Mouse (Mus musculus): ENCODE measurements around the gene Phactr2. TPM values are rescaled to one million over a fixed set of nuclear protein-coding genes. Genes with fewer than 3 reads are reported as not detected.
"Not testable (repeated sequence)": the region's sequence is repeated elsewhere in the genome, so short reads cannot be mapped to it uniquely, and the experiment has no call there.

The Phactr2 gene
- polyA plus RNA-seq, 1 experiment from 2014 or later, result 27.9 TPM

DNA sequence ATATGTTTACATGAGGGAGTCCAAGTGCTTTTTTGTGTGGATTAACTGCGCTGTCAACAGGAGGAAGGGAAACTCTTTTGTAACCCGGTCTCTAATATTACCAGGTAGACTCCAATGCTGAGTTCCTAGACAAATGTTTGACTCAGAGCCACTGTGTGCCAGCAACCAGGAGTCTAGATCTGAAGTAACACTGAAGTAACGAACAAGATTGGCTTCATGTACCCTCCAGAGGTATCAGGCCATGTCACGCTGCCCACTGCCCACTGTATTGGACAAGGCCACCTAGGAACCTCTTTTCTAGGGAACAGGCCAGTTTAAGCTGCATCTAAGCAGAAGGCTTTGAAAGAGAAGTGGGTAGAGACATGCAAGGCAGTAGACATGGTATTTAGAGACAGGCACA lies 265.2 kb downstream of the Phactr2 start:
- WGBS, result 68% methylated on average over 4 of the region's 4 CpGs
- no peaks in the 10 kb centered on the region for H3K9me3 ChIP-seq (replicated peaks)
- H3K4me2 ChIP-seq (replicated peaks), result no peak overlapping the region
- no peaks in the 10 kb centered on the region for H3K27me3 ChIP-seq
- ATAC-seq (ENCODE audit: insufficient number of reproducible peaks, low FRiP score, low TSS enrichment, low read depth), result no peak
- H3K27ac ChIP-seq (replicated peaks), result 0 out of 2 replicates have a peak overlapping the region, but pooled peaks have one; percentile 36
- no peak overlapping the region for H3K9ac ChIP-seq
- no peak overlapping the region for H3K4me3 ChIP-seq (replicated peaks)
- H3K4me1 ChIP-seq, result peaks cover 11% of the 10 kb centered on the region
- no peaks in the 10 kb centered on the region for H3K36me3 ChIP-seq

DNA sequence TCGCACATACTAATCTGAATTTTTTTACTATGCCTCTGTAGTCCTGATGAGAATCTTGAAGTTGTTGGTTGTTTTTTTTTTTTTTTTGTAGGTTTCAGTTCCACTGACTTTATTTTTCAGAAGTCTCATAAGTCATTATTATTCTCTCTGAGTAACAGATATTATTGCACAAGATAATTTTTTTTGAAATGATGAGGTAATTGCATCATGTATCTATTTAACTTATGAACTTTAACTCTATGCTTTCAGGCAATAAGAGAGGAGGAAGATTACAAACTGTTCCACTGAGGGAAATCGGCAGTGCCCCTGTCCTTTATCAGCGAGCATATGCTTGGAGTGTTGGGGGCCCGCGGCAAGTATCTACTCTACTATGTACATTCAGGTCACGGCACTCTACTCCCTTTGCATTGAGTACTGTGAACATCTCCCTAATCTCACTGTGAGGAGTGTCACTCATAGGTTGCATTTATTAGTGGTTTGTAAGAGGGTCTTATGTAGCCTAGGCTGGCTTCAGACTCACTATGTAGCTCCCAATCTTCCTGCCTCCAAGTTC lies 272.4 kb downstream of the Phactr2 start:
- ATAC-seq (ENCODE audit: insufficient number of reproducible peaks, low FRiP score, low TSS enrichment, low read depth), result no peak
- H3K4me1 ChIP-seq, result no peaks in the 10 kb centered on the region
- H3K36me3 ChIP-seq, result no peaks in the 10 kb centered on the region
- H3K27me3 ChIP-seq, result no peaks in the 10 kb centered on the region
- H3K9me3 ChIP-seq (replicated peaks), result no peaks in the 10 kb centered on the region
- H3K27ac ChIP-seq (replicated peaks), result no peak overlapping the region
- no peak overlapping the region for H3K9ac ChIP-seq
- H3K4me3 ChIP-seq (replicated peaks), result no peak overlapping the region
- 91% methylated on average over 6 of the region's 6 CpGs for WGBS
- H3K4me2 ChIP-seq (replicated peaks), result no peak overlapping the region

DNA sequence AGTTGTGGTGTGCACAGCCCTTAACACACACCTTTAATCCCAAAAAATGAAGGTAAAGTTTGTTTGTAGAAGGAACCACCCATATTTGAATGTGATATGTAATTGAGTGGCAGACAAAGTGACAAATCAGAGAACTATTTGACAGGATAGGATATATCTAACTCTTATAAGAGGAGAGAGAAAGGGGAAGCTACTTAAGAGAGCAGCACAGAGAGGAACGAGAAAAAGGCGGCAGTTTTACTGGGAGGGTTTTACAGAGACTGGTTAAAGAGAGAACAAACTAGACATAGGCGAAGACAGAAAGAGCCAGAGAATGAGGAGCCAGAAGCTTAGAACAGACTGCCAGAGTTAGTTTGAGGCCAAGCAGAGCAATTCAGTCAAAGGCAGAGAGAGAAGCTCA lies 273.4 kb downstream of the Phactr2 start:
- WGBS, result 88% methylated on average over 3 of the region's 3 CpGs
- H3K4me2 ChIP-seq (replicated peaks), result no peak overlapping the region
- no peaks in the 10 kb centered on the region for H3K36me3 ChIP-seq
- H3K9ac ChIP-seq, result no peak overlapping the region
- ATAC-seq (ENCODE audit: insufficient number of reproducible peaks, low FRiP score, low TSS enrichment, low read depth), result no peak
- no peak overlapping the region for H3K27ac ChIP-seq (replicated peaks)
- no peaks in the 10 kb centered on the region for H3K27me3 ChIP-seq
- H3K9me3 ChIP-seq (replicated peaks), result no peaks in the 10 kb centered on the region
- no peaks in the 10 kb centered on the region for H3K4me1 ChIP-seq
- H3K4me3 ChIP-seq (replicated peaks), result no peak overlapping the region

DNA sequence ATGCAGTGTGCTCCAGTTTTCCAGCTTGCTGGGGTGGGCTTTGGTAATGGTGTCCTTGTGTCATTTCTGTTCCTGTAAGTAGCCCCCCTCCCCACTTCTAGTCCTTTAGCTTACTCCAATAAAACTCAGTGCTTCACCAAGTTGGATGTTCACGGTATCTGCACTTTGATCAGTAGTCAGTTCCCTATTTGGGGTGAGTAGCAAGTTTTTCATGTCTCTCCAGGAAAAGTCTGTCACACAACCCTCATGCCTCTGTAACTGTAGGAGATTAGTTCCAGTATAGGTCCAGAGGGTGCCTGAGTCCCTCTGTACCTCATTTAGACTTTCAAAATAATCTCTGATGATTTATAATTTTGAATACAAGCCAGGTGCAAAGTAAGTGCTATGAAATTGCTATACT lies 275.0 kb downstream of the Phactr2 start:
- H3K4me3 ChIP-seq (replicated peaks), result no peak overlapping the region
- no peaks in the 10 kb centered on the region for H3K27me3 ChIP-seq
- no peaks in the 10 kb centered on the region for H3K4me1 ChIP-seq
- H3K9me3 ChIP-seq (replicated peaks), result no peaks in the 10 kb centered on the region
- ATAC-seq (ENCODE audit: insufficient number of reproducible peaks, low FRiP score, low TSS enrichment, low read depth), result no peak
- H3K36me3 ChIP-seq, result no peaks in the 10 kb centered on the region
- 81% methylated on average over 1 of the region's 1 CpGs for WGBS
- H3K4me2 ChIP-seq (replicated peaks), result no peak overlapping the region
- H3K27ac ChIP-seq (replicated peaks), result no peak overlapping the region
- H3K9ac ChIP-seq, result no peak overlapping the region

DNA sequence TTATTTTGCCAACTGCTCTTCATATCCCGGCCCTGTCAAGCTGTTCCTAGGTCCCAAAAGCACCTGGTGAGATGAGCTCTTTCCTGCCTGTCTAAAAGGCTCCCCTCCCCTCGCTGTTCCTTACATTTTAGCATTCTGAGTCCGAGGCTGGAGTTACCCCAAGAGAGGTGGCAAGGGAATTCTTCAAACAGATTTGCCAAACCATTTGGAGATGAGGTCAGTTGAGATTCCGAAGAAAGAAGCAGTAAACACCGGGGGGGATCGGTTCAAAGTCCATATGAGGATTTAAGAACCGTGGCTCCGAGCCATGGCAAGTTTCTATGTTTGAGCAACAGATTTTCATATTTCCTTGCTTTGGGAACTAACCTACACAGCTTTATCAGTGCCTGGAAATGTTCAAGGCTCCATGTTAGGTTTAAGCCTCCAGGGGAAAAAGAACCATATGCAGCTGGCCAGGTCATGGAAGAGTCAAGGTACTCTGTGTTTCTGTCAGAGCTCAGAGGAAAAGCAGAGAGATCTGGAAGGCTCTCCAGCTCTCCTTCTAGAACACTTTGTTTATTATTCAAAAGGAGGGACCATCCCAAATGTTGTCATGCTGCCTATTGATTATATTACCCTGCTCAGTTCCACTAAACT lies 277.2 kb downstream of the Phactr2 start:
- H3K36me3 ChIP-seq, result no peaks in the 10 kb centered on the region
- ATAC-seq (ENCODE audit: insufficient number of reproducible peaks, low FRiP score, low TSS enrichment, low read depth), result peak; percentile 70
- no peak overlapping the region for H3K4me2 ChIP-seq (replicated peaks)
- no peak overlapping the region for H3K4me3 ChIP-seq (replicated peaks)
- WGBS, result 61% methylated on average over 8 of the region's 8 CpGs
- no peaks in the 10 kb centered on the region for H3K27me3 ChIP-seq
- H3K9me3 ChIP-seq (replicated peaks), result no peaks in the 10 kb centered on the region
- no peak overlapping the region for H3K9ac ChIP-seq
- no peak overlapping the region; the same call in 1 of the 2 replicates for H3K27ac ChIP-seq (replicated peaks)
- peaks cover 4% of the 10 kb centered on the region for H3K4me1 ChIP-seq

DNA sequence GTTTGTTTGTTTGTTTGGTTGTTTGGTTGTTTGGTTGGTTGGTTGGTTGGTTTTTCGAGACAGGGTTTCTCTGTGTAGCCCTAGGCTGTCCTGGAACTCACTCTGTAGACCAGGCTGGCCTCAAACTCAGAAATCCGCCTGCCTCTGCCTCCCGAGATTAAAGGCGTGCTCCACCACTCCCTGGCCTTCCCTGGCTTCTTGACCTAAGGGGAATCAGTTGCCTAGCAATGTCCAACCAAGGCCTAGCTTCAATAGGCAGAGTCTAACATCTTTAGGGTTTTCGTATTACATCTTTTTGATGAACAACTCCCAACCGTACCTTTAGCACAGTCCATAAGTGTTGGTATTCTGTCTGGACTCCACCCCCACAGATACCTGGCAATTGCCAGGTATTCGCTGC lies 280.7 kb downstream of the Phactr2 start:
- H3K9ac ChIP-seq; H3K27me3 ChIP-seq; H3K27ac ChIP-seq (replicated peaks); H3K9me3 ChIP-seq (replicated peaks); ATAC-seq (ENCODE audit: insufficient number of reproducible peaks, low FRiP score, low TSS enrichment, low read depth); H3K4me1 ChIP-seq: not testable (repeated sequence)
- peak overlapping the region; percentile 94 for H3K4me3 ChIP-seq (replicated peaks)
- peaks cover 13% of the 10 kb centered on the region for H3K36me3 ChIP-seq
- peak overlapping the region; percentile 58 for H3K4me2 ChIP-seq (replicated peaks)
- 83% methylated on average over 7 of the region's 7 CpGs for WGBS

DNA sequence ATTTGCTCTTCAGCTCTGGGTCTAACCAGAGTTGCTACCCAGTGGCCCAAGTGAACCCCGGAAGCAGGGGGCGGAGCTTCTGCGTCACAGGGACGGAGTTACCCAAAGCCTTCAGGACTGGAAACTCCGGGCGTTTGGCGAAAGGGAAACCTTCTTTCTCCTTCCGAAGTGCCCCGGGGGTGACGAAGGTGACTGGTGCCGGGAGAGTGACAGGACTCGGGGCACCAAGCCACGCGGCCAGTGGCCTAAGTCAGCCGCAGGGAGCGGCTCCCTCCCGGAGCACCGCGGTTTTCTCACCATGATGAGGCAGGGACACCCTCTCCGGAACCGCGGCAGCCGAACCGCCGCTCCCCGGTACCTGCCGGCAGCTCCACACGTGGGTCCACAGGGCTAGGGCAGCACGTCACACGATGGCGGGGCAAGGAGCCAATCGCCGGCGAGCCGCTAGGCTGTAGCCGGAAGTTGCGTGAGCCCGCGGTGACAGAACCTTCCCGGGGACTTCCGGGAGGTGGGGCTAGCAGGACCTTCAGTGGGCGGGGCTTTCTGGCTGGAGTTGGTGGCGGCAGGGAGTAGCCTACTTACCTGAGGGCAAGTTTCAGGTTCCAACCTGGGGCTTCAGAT lies 281.4 kb downstream of the Phactr2 start, which contains the start of gene Ltv1:
Gene Ltv1 (minus strand): TSS at position 438 of the 621 bp plus-strand sequence.
- Histone ChIP-seq H3K4me3 (replicated peaks) (peak within 1 kb of the TSS; percentile 94), H3K27me3 (no peaks in the 10 kb centered on the region), H3K9me3 (replicated peaks) (no peaks in the 10 kb centered on the region), H3K4me1 (peaks cover 6% of the 10 kb centered on the region), H3K27ac (replicated peaks) (peak within 1 kb of the TSS; percentile 90), H3K9ac (peak within 1 kb of the TSS; percentile 51), H3K36me3 (peaks cover 16% of the 10 kb centered on the region), H3K4me2 (replicated peaks) (peak within 1 kb of the TSS; percentile 58)
- whole genome bisulfite sequencing, result under 1% methylated on average over 43 of the region's 43 CpGs
- peak; percentile 94 for ATAC-seq (ENCODE audit: insufficient number of reproducible peaks, low FRiP score, low TSS enrichment, low read depth)

DNA sequence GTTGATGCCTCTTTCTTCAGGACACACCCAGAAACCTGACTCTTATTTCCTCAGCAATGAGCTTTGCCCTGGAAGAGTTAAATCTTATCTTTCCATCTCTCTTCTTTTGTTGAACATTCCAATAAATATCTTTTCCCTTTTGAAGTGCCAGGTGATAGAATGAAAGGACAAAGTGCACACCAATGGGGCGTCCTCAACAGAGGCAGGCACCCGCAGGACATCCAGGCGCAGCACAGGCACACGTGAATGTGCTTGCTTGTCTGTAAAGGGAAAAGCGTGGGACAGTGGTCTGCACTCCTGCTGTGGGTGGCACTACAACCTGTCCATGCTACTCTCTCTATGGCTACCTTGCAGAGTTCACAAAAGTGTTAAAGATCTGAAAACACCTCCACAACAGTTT lies 284.3 kb downstream of the Phactr2 start:
- H3K4me1 ChIP-seq, result peaks cover 6% of the 10 kb centered on the region
- H3K9me3 ChIP-seq (replicated peaks), result no peaks in the 10 kb centered on the region
- H3K9ac ChIP-seq, result no peak overlapping the region
- H3K4me2 ChIP-seq (replicated peaks), result no peak overlapping the region
- ATAC-seq (ENCODE audit: insufficient number of reproducible peaks, low FRiP score, low TSS enrichment, low read depth), result no peak
- no peak overlapping the region for H3K27ac ChIP-seq (replicated peaks)
- WGBS, result 77% methylated on average over 5 of the region's 5 CpGs
- no peak overlapping the region for H3K4me3 ChIP-seq (replicated peaks)
- H3K27me3 ChIP-seq, result no peaks in the 10 kb centered on the region
- peaks cover 34% of the 10 kb centered on the region for H3K36me3 ChIP-seq

DNA sequence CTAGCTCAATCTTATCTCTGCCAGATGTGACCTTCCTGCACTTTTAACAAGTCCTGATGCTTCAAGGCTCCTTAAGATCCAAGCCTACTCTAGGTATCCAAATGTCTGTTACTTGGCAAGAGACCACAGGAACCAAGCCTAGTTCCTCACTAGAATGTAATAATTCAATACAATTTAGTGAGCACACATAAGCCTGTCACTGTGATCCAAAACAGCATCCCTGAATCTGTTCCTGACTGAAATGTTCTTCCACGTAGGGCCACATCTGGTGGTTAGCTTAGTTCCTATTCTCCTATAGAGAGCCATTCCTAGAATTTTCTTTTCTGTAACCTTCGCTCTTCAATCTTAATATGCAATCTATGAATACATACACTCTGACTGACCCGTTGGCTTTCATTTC lies 287.5 kb downstream of the Phactr2 start:
- Histone ChIP-seq H3K36me3 (peaks cover 47% of the 10 kb centered on the region), H3K27ac (replicated peaks) (no peak overlapping the region), H3K4me1 (no peaks in the 10 kb centered on the region), H3K9me3 (replicated peaks) (no peaks in the 10 kb centered on the region), H3K27me3 (no peaks in the 10 kb centered on the region), H3K4me3 (replicated peaks) (no peak overlapping the region), H3K4me2 (replicated peaks) (no peak overlapping the region), H3K9ac (no peak overlapping the region)
- 85% methylated on average over 3 of the region's 3 CpGs for WGBS
- ATAC-seq (ENCODE audit: insufficient number of reproducible peaks, low FRiP score, low TSS enrichment, low read depth), result no peak

DNA sequence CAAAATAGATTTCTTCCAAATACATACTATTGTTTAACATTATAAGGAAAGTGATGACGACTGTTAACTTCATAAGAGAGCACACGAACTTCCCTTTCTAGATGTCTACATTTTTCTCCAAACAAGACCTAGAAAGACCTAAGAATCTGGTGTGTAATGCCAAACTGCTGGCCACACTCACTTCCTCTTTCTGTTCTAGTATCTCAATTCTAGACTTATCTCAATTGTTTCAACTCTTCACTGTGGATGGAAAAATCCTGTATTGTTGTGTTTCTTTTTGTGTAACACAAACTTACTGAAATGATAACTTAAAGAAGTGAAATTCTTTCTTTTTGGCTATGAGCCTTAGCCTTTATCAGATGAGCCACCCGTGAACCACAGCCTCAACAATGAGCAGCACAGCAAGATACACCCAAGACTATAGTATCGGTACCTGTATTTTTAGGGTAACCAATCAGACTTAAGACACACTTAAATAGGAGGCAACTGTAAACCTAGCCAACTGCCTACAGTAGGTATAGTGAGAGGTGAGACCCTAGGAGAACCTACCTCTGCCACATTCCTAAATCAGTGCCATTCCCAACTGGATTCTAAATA lies 289.9 kb downstream of the Phactr2 start:
- H3K4me1 ChIP-seq, result no peaks in the 10 kb centered on the region
- WGBS, result 90% methylated on average over 4 of the region's 4 CpGs
- no peak overlapping the region for H3K9ac ChIP-seq
- H3K27me3 ChIP-seq, result no peaks in the 10 kb centered on the region
- no peaks in the 10 kb centered on the region for H3K9me3 ChIP-seq (replicated peaks)
- ATAC-seq (ENCODE audit: insufficient number of reproducible peaks, low FRiP score, low TSS enrichment, low read depth), result no peak
- no peak overlapping the region for H3K4me2 ChIP-seq (replicated peaks)
- H3K27ac ChIP-seq (replicated peaks), result no peak overlapping the region
- peaks cover 57% of the 10 kb centered on the region for H3K36me3 ChIP-seq
- H3K4me3 ChIP-seq (replicated peaks), result no peak overlapping the region

DNA sequence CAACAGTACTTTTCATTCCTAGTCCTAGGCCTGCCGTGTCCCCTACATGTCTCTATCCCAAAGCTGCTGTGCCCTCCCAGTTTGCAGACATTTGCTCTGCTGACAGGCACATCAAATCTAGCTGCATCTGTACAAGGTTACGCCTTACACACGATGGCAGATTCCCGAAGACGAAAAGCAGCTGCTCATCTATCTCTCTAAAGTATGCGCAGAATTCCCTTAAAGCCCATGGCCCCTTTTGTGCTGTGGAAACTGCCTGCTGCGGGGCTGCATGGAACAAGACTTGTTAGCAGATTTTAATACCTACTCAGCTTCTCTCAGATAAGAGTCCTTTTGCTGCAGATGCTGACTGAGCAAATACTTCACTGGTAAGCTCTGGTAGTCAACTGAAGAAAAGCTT lies 294.0 kb downstream of the Phactr2 start:
- no peak for ATAC-seq (ENCODE audit: insufficient number of reproducible peaks, low FRiP score, low TSS enrichment, low read depth)
- H3K36me3 ChIP-seq, result peaks cover 65% of the 10 kb centered on the region
- 52% methylated on average over 7 of the region's 7 CpGs for WGBS
- H3K9me3 ChIP-seq (replicated peaks), result no peaks in the 10 kb centered on the region
- no peak overlapping the region for H3K9ac ChIP-seq
- no peak overlapping the region for H3K4me2 ChIP-seq (replicated peaks)
- 0 out of 2 replicates have a peak overlapping the region, but pooled peaks have one; percentile 48 for H3K27ac ChIP-seq (replicated peaks)
- H3K4me1 ChIP-seq, result no peaks in the 10 kb centered on the region
- no peak overlapping the region for H3K4me3 ChIP-seq (replicated peaks)
- H3K27me3 ChIP-seq, result no peaks in the 10 kb centered on the region

Measured in embryonic facial prominence, embryonic 15.5 days (tissue).